Mouse (Mus musculus): ENCODE measurements at regions not wholly inside any gene's neighbourhood (a gene's known extent, or its start where the extent isn't known, plus 50 kb on each side); places are given as distances from the start of the nearest gene placed in this dataset.

- TF ChIP-seq MAX (IDR thresholded peaks at IDR 0.05) (no peak), CTCF (IDR thresholded peaks at IDR 0.05; ENCODE audit: control insufficient read depth, insufficient read depth, insufficient read length) (no peak), MYOG (IDR thresholded peaks at IDR 0.05; ENCODE audit: control insufficient read depth, extremely low read depth, insufficient read length) (no peak)
Measured at GRCm38 (mm10) chr4:153320602-153321001, 162.0 kb downstream of the Ajap1 start.

All from C2C12 (cell line).